Mouse (Mus musculus) liver, postnatal 0 days (tissue): ENCODE measurements at regions not wholly inside any gene's neighbourhood (a gene's known extent, or its start where the extent isn't known, plus 50 kb on each side); places are given as distances from the start of the nearest gene placed in this dataset.

Source experiments
- CTCF ChIP-seq: sonication (generic); IDR thresholded peaks from 2 replicates; pipeline ENCODE4 v1.5.1; 2016; ENCODE audit warnings: antibody characterized with exemption, low read depth
- EP300 ChIP-seq: IDR thresholded peaks from 2 replicates; pipeline ENCODE4 v1.6.1; 2016; ENCODE audit warnings: antibody characterized with exemption, low read depth, mild to moderate bottlenecking

DNA sequence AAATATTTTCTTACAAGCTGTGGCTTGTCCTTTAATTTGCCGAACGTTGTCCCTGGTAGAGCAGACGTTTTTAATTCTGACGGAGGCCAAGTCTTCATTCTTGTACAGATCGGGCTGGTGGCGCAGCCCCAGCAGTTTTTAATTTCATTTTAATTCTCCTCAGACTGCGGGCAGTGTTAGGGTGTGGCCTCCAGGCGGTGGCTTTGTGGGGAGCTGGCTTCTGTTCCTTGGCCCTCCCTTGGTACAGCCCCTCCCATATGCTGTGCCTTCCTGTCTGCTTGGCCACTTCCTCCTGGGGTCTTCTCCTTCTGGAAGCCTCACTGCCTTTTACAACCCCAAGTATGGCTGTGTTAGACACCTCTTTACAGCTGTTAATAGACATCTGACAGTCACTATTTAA lies 189.7 kb upstream of the Zfp507 start:
- TF ChIP-seq CTCF (no peak), EP300 (no peak)
